Mouse (Mus musculus) thymus, adult 2 months (tissue): ENCODE data around the gene Knop1.

Experiments
- CTCF ChIP-seq: fragments of 200-500 bp; IDR thresholded peaks from 2 replicates; pipeline ENCODE4 v1.5.1; 2012; ENCODE audit warnings: mild to moderate bottlenecking, control low read depth, low read length, moderate library complexity, borderline replicate concordance; ENCODE audit not compliant: control insufficient read depth, poor library complexity, insufficient read depth; ENCODE audit errors: extremely low read depth
- POLR2A ChIP-seq: fragments of 200-500 bp; IDR thresholded peaks from 2 replicates; pipeline ENCODE4 v1.6.1; 2012; ENCODE audit warnings: mild to moderate bottlenecking, low read length, control low read depth, moderate library complexity; ENCODE audit not compliant: control insufficient read depth, poor library complexity, insufficient read depth; ENCODE audit errors: extremely low read depth

DNA sequence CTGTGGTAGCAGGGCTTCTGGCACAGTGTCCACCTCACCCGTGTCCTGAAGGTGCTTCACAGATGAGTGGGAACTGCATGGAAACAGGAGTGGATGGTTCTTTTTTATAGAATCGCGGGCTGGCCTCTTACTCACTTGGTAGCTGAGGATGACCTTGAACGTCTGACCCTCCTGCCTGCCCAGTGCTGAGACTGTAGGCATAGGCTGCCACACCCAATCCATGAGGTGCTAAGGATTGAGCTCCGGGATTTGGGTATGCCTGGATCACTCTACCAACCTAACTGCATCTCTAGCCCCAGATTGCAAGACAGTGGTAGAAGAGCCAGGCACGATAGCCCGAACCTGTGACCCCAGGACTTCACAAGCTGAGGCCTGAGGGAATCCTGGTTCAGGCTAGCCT lies 38.3 kb downstream of the Knop1 start:
- TF ChIP-seq POLR2A: no peak
- TF ChIP-seq CTCF: no peak
